Mouse (Mus musculus) erythroblast, embryonic 14.5 days (primary cell): ENCODE measurements around the gene Hras.

Experiments used
- GATA1 ChIP-seq: IDR thresholded peaks from 2 replicates; pipeline ENCODE4 v1.6.1; 2012; ENCODE audit warnings: low read length, inconsistent platforms, mixed read lengths
- TAL1 ChIP-seq: IDR thresholded peaks from 3 replicates; pipeline ENCODE4 v1.6.1; 2012; ENCODE audit warnings: low read length, inconsistent platforms, mixed read lengths

- TF ChIP-seq GATA1 = no peak
- no peak for TF ChIP-seq TAL1
Measured at GRCm38 (mm10) chr7:141190220-141190619, 3.6 kb downstream of the Hras start.
